Mouse (Mus musculus): ENCODE measurements at regions not wholly inside any gene's neighbourhood (a gene's known extent, or its start where the extent isn't known, plus 50 kb on each side); places are given as distances from the start of the nearest gene placed in this dataset.
"Not testable (repeated sequence)": the region's sequence is repeated elsewhere in the genome, so short reads cannot be mapped to it uniquely, and the experiment has no call there.

DNA sequence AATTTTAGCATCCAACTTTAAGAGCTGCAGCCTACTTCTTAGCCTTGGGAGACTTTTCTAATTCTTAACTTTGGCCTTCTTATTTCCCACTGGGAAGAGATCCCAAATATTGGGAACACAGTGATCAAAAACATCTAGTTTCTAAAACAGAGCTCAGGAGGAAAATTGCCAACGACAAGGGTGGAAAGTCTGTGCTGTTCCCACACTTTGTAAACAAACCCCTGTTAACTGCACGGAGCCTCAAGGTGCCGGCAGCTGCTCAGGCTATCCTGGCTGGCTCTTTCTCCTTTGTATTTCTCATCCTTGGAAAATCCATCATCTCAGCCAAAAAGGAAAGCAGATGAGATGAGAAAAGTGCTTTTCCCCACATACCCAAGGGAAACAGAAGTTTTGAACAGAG lies 84.9 kb downstream of the Impad1 start:
- DNase-seq (ENCODE audit: low spot score in 2 of 2) = peak in 1 of 2 experiments; percentile 61

DNA sequence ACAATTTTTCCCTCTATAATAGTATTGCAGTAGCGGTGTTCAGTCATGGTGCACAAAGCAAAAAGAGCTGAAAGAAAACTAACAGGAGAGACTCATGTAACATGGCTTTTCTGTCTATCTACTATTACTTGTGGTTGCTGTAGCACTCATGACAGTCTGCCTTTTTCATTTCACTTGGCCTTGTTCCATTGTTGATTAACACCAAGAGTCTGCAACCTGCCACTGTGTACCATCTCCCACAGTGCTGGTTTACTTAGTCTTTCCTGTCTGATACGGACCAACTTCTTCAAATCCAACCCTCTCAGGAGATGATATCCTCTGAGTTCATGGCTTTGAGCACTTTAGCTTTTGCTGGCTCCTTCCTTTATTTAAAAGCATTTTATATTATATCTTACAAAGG lies 94.1 kb downstream of the Impad1 start:
- no peak for DNase-seq (ENCODE audit: low spot score in 2 of 2)

GRCm38 (mm10) chr4:4695413-4695812 lies 97.7 kb downstream of the Impad1 start:
- no peak for DNase-seq (ENCODE audit: low spot score in 2 of 2)

- DNase-seq (ENCODE audit: low spot score in 2 of 2) = no peak
Observed at GRCm38 (mm10) chr4:4686920-4687319, 106.2 kb downstream of the Impad1 start.

GRCm38 (mm10) chr4:4674607-4675006 lies 118.5 kb downstream of the Impad1 start:
- DNase-seq (ENCODE audit: low spot score in 2 of 2) = no peak

DNA sequence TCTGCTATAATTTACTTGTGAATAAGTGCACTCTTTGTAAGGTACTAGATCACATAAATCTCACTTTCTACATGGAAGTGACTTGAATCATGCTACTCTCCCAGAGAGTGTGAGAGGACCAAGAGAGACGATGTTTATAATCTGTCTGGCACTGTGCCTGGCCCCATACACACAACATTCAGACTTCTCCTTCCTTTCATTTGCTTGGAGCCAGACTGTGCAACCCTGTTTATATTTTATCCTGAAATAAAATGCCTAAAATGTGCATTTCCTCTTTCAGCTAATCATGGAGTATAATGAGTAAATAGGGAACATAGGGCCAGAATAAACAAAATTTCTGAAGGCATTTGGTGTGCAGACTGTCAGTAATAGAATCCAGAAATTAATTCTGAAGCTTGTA lies 142.9 kb downstream of the Impad1 start:
- no peak for DNase-seq (ENCODE audit: low spot score in 2 of 2)

- no peak for DNase-seq (ENCODE audit: low spot score in 2 of 2)
Observed at GRCm38 (mm10) chr4:4645264-4645663, 147.9 kb downstream of the Impad1 start.

GRCm38 (mm10) chr4:4636258-4636657 lies 156.9 kb downstream of the Impad1 start:
- no peak for DNase-seq (ENCODE audit: low spot score in 2 of 2)

- DNase-seq (ENCODE audit: low spot score in 2 of 2) = no peak
Observed at GRCm38 (mm10) chr4:4635856-4636255, 157.3 kb downstream of the Impad1 start.

DNA sequence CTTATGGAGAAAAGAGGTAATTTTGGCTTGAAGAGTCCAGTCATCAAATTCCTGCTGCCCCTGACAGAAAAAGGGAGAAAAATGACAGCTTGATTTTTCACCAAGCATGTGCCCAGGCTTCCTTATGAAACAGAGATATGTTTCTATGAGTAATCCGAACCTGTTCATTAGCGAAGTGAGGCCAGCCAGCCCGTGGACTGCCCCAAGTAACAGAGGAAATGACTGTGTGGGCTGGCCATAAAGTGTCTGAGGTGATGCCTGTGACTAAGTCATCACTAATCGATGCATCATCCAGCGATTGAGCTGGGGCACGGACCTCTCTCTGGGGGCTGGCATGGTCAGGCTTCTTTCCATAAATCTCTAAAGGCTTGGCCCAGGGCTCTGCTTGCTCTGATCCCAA lies 157.8 kb downstream of the Impad1 start:
- no peak for DNase-seq (ENCODE audit: low spot score in 2 of 2)

DNA sequence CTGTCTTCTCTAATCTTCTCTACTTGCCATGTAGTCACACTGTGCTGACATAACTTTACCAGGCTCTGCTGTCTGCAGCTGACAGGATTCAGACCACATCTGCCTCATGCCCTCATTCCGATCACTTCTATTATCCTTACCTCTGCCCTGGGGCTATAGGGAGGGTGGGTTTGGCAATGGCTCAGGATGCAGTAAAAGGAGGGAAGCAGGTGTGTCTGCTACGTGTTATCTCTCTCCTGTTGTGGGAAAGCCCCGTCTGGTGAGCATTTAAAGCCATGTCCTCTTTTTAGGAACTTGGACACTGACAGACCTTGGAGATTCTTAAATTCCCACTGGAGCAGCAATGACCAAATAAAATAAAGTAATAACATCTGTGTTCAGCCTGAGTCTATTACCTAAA lies 158.5 kb downstream of the Impad1 start:
- DNase-seq (ENCODE audit: low spot score in 2 of 2) = no peak

DNA sequence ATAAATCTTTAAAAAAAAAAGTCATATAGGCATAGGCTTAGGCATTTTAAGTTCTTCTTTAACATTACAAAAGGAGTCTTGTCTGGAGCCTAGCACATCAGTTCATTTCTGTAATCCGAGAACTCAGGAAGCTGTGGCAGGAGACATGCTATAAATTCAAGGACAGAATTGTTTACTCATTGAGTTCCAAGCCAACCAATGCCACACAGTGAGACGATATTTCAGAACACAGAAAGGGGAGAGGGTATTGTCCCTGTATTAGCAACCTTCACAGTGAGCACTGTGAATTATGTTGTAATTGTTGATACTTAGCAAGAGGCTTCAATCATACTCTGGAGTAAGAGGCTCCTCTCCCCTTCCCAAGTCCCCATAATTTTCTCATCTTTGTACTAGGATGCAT lies 162.4 kb downstream of the Impad1 start:
- no peak for DNase-seq (ENCODE audit: low spot score in 2 of 2)

DNA sequence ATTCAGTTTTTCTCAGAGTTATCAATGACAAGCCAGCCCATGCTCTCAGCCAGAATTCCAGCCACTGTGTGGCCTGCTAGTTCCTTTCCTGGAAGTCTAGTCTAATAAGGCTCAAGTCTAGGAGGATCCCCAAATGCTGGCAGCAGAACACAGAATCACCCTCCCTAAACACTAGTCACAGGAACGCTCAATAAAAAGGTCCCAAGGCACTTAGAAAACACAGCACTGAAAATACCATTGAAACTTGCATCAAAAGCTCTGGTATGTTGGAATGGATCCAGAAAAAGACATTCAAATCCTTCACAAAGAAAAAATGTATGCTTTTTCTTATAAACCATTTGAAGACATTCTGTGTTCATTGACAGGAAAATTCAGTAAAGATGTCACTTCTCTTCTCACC lies 163.9 kb downstream of the Impad1 start:
- no peak for DNase-seq (ENCODE audit: low spot score in 2 of 2)

DNA sequence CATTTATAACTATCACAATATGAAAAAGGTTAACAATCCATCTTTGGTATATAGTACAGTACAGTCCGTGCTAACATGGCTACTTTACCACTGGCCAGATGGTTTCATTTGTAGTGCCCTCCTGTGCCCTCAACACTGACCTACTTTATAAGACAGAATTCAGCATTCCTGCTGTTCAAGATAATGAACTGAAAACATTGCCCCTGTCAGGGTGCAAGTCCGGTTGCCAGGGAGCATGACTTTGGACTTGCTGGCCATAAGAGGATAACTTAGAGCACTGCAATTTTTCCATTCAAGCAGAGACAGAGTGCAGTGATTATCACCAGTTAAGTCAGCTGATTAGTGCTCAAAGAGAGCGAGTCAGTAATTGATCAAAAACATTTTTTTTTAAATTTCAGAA lies 169.3 kb downstream of the Impad1 start:
- no peak for DNase-seq (ENCODE audit: low spot score in 2 of 2)

- DNase-seq (ENCODE audit: low spot score in 2 of 2) = not testable (repeated sequence)
Observed at GRCm38 (mm10) chr4:4620135-4620534, 173.0 kb downstream of the Impad1 start.

DNA sequence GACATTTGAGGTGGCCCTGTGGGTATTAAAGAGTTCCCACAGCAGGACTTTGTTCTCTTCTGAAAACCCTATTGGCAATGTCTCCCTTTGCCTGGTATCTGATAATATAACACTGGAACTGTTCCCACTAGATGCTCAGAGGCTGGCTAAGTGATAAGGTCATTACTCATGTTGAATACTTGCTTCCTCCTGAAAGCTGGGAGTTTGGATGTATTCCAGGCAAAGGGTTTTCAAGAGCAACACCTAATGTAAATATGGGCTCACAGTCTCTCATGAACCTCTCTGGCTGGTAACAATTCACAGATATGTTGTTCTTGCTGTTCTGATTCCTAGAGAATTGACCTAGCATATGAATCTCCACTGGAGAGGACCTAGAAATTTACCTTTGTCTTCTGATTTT lies 178.6 kb downstream of the Impad1 start:
- no peak for DNase-seq (ENCODE audit: low spot score in 2 of 2)

Measured in urinary bladder, adult 18-20 months (tissue).